Mouse (Mus musculus): ENCODE results near the gene Gm1113.

Gene Gm1113

DNA sequence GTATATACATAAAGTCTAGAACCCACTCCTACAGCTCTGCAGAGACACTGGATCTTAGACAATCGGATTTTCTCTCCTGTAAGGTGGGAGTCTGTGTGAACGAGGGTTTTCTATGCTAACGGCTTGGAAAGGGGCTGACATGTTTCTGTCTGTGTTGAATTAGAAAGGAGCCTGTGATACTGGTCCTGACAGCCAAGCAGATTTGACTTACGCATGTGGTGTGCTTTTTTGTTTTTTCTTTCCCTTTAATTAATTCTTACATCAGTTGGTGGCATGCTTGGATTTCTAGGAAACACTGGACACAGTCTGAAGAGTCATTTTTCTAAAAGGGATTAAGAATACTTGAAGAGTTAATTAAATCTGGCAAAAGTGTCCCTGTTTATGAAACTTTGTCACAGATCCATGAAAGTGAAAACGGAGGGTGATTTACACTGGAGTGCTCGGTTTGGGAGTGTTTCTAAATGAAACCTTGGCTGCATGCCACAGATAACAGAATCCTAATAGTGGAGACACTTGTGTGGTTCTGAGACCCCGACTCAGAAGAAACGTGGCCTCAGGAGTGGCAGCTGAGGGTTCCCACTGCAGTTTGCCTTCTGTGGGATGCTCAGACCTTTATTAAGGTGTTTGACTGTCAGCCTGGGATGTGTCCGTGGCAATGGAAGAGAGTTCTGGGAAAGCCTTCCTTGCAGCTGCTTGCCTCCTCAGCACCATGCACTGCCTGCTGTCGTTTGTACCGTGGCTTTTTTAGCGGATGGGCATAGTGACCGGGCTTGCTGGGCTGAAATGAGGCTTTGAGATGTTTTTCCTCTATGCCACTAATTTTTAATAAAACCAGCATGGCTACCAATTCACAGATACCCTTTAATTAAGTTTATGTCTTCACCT, 35.8 kb downstream of the Gm1113 start:
- DNase-seq (ENCODE audit: inconsistent age in 2 of 2, low spot score in 1 of 2) = peak in 1 of 2 experiments; percentile 32

- DNase-seq (ENCODE audit: inconsistent age in 2 of 2, low spot score in 1 of 2) = no peak
Measured at GRCm38 (mm10) chr9:35479456-35479855, 38.6 kb downstream of the Gm1113 start.

GRCm38 (mm10) chr9:35475394-35475793, 42.7 kb downstream of the Gm1113 start:
- no peak for DNase-seq (ENCODE audit: inconsistent age in 2 of 2, low spot score in 1 of 2)

DNA sequence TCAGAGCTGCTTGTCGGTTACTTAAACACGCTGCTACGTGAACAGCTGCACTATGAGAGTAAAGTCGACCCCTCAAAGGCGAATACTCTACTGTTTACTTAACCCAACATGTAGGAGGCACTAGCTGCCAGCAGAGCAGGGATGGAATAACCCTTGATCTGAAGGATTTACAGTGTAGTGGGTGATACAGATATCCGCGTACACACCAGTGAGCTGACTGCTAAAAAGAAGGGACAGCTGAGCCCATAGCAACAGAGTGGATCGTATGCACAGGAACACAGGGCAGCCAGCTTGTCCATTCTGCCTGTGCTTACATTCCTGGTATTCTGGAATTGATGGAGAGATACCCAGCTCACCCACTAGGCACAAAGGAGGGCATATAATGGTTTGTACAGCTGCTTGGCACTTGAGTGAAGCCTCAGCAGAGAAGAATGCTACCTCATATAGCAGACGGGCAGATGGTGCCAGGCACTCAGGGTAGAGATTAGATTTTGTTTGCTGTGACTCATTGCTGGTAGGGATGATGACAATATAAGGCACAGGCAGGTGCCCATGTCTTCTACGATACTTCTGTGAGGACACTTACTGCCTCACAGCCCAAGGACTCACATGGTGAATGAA, 43.9 kb downstream of the Gm1113 start:
- DNase-seq (ENCODE audit: inconsistent age in 2 of 2, low spot score in 1 of 2) = no peak

- DNase-seq (ENCODE audit: inconsistent age in 2 of 2, low spot score in 1 of 2) = no peak
Measured at GRCm38 (mm10) chr9:35468913-35469312, 49.2 kb downstream of the Gm1113 start.

- peak in 1 of 2 experiments; percentile 47 for DNase-seq (ENCODE audit: inconsistent age in 2 of 2, low spot score in 1 of 2)
Measured at GRCm38 (mm10) chr9:35467264-35467817, 50.7 kb downstream of the Gm1113 start.

GRCm38 (mm10) chr9:35459594-35459993, 58.5 kb downstream of the Gm1113 start:
- no peak for DNase-seq (ENCODE audit: inconsistent age in 2 of 2, low spot score in 1 of 2)

Data from adrenal gland, adult (tissue).